Mouse (Mus musculus) kidney, adult 2 months (tissue): ENCODE measurements around the gene Mboat7.
"Not testable (repeated sequence)": the region's sequence is repeated elsewhere in the genome, so short reads cannot be mapped to it uniquely, and the experiment has no call there.

Experiments used
- CTCF ChIP-seq: fragments of 200-500 bp; conservative IDR thresholded peaks from 2 replicates; pipeline ENCODE4 v1.5.1; 2011; ENCODE audit warnings: low read depth, mild to moderate bottlenecking, control low read depth, low read length, moderate library complexity, mixed read lengths; ENCODE audit not compliant: insufficient read depth, insufficient read length
- POLR2A ChIP-seq: fragments of 200-500 bp; IDR thresholded peaks from one replicate; pipeline ENCODE4 v1.6.1; 2011; ENCODE audit warnings: low read depth, low read length, control low read depth

DNA sequence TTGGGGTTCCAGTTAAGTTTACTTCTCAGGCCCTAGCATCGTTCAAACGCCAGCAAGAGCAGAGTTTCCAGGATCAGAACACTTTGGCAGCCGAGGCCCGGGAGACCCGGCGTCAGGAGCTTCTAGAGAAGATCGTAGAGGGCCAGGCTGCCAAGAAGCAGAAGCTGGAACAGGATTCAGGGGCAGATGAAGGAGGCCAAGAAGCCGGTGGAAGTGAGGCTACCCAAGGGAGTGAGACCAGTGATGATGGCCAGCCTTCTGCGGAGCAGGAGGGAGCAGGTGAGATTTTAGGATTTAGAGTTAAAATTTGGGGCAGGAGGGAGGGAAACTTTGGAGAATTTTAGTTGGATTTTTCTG lies 1.6 kb upstream of the Mboat7 start:
- TF ChIP-seq CTCF, POLR2A: not testable (repeated sequence)
